Mouse (Mus musculus) heart, embryonic 14.5 days (tissue): ENCODE results near the gene Jam3. TPM values are rescaled to one million over a fixed set of nuclear protein-coding genes. Genes with fewer than 3 reads are reported as not detected.
A peak's percentile ranks its signal among the peaks of the same experiment; 100 is the strongest.

Source experiments
- ATAC-seq: fragments of 200-750 bp; cut with Nextera tagmentation; 2 replicates; pipeline ENCODE4 v1.8.0; 2017; ENCODE audit warnings: low read depth, moderate TSS enrichment; ENCODE audit not compliant: insufficient number of reproducible peaks, insufficient read depth, low FRiP score
- H3K27ac ChIP-seq, 2 experiments: fragments of 200-500 bp in 1 of 2; fragments of 300-500 bp in 1 of 2; sonication (generic) in 1 of 2; replicated peaks in 1 of 2; 2 replicates each; pipeline ENCODE4 v1.5.1; 2012 to 2014; ENCODE audit warnings: low read depth in 2 of 2, low read length in 2 of 2, control low read depth in 1 of 2, mild to moderate bottlenecking in 1 of 2, mixed read lengths in 1 of 2; ENCODE audit not compliant: control insufficient read depth in 1 of 2, insufficient read depth in 1 of 2
- H3K27me3 ChIP-seq: fragments of 300-500 bp; sonication (generic); 2 replicates; pipeline ENCODE4 v1.6.1; 2014; ENCODE audit warnings: mild to moderate bottlenecking, low read length, control low read depth; ENCODE audit not compliant: control insufficient read depth, insufficient read depth
- H3K36me3 ChIP-seq: fragments of 300-500 bp; sonication (generic); 2 replicates; pipeline ENCODE4 v1.6.1; 2014; ENCODE audit warnings: mild to moderate bottlenecking, control low read depth, low read length, mixed read lengths; ENCODE audit not compliant: control insufficient read depth, insufficient read depth
- H3K4me1 ChIP-seq, 2 experiments: fragments of 200-500 bp in 1 of 2; fragments of 300-500 bp in 1 of 2; sonication (generic) in 1 of 2; 2 replicates each; pipeline ENCODE4 v1.6.1; 2012 to 2014; ENCODE audit warnings: low read length in 2 of 2, control low read depth in 1 of 2, mixed read lengths in 1 of 2; ENCODE audit not compliant: control insufficient read depth in 2 of 2, insufficient read depth in 2 of 2
- H3K4me2 ChIP-seq: fragments of 300-500 bp; sonication (generic); 2 replicates; pipeline ENCODE4 v1.6.1; 2014; ENCODE audit warnings: mild to moderate bottlenecking, low read length
- H3K4me3 ChIP-seq, 2 experiments: fragments of 200-500 bp in 1 of 2; fragments of 300-500 bp in 1 of 2; sonication (generic) in 1 of 2; 2 replicates each; pipeline ENCODE4 v1.5.1; 2012 to 2014; ENCODE audit warnings: low read length in 2 of 2, mild to moderate bottlenecking in 2 of 2, control low read depth in 1 of 2, low read depth in 1 of 2, moderate library complexity in 1 of 2; ENCODE audit not compliant: control insufficient read depth in 1 of 2, insufficient read depth in 1 of 2
- H3K9ac ChIP-seq: fragments of 300-500 bp; sonication (generic); 2 replicates; pipeline ENCODE4 v1.6.1; 2014; ENCODE audit warnings: mild to moderate bottlenecking, low read length
- H3K9me3 ChIP-seq: fragments of 300-500 bp; sonication (generic); 2 replicates; pipeline ENCODE4 v1.6.1; 2016; ENCODE audit warnings: low read length, control low read depth; ENCODE audit not compliant: control insufficient read depth
- WGBS: fragments of 180-500 bp; shearing (Covaris S2); extraction: QIAGEN DNeasy Blood & Tissue Kit; methylation state at CpG from one replicate; pipeline ENCODE4 v1.1.7; 2014; 5-methylcytosine and 5-hydroxymethylcytosine counted together
- polyA plus RNA-seq: library from polyadenylated mRNA; unstranded; fragments of >200 nt; fragmentation: Nextera tagmentation; extraction: Ambion mirVana; gene quantifications from 2 replicates; pipeline ENCODE4 v1.2.1, GENCODE M21; 2014

The Jam3 gene
- polyA plus RNA-seq, 1 experiment from 2014 or later: 40.9 TPM

- Histone ChIP-seq H3K4me3 (peak overlapping the region in 1 of 2 experiments; percentile 6; a peak in 1 of 4 replicates), H3K4me1 (peaks cover 18 to 33% of the 10 kb centered on the region in 2 experiments), H3K36me3 (no peaks in the 10 kb centered on the region), H3K27me3 (no peaks in the 10 kb centered on the region), H3K9me3 (no peaks in the 10 kb centered on the region), H3K27ac (no peak overlapping the region), H3K4me2 (peak overlapping the region; percentile 53), H3K9ac (no peak overlapping the region; the same call in 1 of the 2 replicates)
- peak; percentile 21; the same call in 1 of the 2 replicates for ATAC-seq
- WGBS: 29% methylated on average over 18 of the region's 18 CpGs
Observed at GRCm38 (mm10) chr9:27148631-27149471, 6.4 kb downstream of the Jam3 start.

DNA sequence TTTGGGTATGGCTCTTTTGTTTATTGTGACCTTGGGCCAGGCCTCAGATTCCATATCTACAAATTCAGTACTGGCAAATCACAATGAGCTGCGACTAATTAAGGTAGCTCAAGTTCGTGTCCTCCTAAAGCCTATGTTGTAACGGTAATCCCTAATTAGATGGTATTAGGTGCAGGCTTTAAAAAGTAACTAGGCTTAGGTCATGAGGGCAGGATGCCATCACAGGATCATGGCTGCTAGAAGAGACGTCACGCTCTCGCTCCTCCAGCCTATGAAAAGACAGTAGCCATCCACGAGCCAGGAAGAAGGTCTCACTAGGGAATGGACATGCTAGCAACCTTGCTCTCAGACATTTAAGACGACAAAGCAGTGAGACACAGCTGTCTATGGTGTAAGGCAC is 7.3 kb downstream of the Jam3 start:
- WGBS: 70% methylated on average over 8 of the region's 8 CpGs
- Histone ChIP-seq H3K4me1 (peaks cover 18 to 33% of the 10 kb centered on the region in 2 experiments), H3K27ac (no peak overlapping the region), H3K4me2 (no peak overlapping the region), H3K9me3 (no peaks in the 10 kb centered on the region), H3K9ac (no peak overlapping the region), H3K27me3 (no peaks in the 10 kb centered on the region), H3K36me3 (no peaks in the 10 kb centered on the region), H3K4me3 (no peak overlapping the region)
- no peak for ATAC-seq

GRCm38 (mm10) chr9:27146826-27147225 is 8.4 kb downstream of the Jam3 start:
- Histone ChIP-seq H3K9me3 (no peaks in the 10 kb centered on the region), H3K4me2 (no peak overlapping the region), H3K27ac (no peak overlapping the region), H3K9ac (no peak overlapping the region), H3K4me1 (peaks cover 18 to 33% of the 10 kb centered on the region in 2 experiments), H3K27me3 (no peaks in the 10 kb centered on the region), H3K4me3 (no peak overlapping the region), H3K36me3 (peaks cover 6% of the 10 kb centered on the region; the same call in 1 of the 2 replicates)
- 83% methylated on average over 2 of the region's 2 CpGs for WGBS
- no peak for ATAC-seq

DNA sequence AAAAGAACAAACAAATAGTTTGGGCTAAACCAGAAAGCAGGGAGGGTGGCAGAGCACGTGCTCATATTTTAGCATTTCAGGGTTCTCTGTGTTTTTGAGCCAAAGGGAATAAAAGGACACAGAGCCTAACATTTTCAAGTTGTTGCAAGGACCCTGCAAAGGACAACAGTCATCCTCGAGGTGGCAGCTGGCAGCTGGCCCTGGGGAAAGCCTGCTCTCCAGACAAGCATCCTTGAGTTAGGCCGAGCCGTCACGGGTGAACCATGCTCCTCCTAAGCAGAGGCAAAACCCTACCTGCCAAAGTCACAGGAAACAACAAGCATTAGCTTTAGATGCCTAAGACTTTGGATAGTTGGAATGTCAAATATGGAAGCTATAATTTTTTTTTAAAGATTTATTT is 10.2 kb downstream of the Jam3 start:
- H3K27ac ChIP-seq: no peak overlapping the region
- no peak overlapping the region for H3K9ac ChIP-seq
- H3K4me2 ChIP-seq: no peak overlapping the region
- peaks cover 6% of the 10 kb centered on the region; the same call in 1 of the 2 replicates for H3K36me3 ChIP-seq
- no peaks in the 10 kb centered on the region for H3K9me3 ChIP-seq
- H3K4me1 ChIP-seq: peaks cover 23 to 46% of the 10 kb centered on the region in 2 experiments
- H3K27me3 ChIP-seq: no peaks in the 10 kb centered on the region
- no peak for ATAC-seq
- 65% methylated on average over 5 of the region's 5 CpGs for WGBS
- no peak overlapping the region for H3K4me3 ChIP-seq

GRCm38 (mm10) chr9:27144271-27144840 is 10.9 kb downstream of the Jam3 start:
- Histone ChIP-seq H3K9ac (no peak overlapping the region), H3K4me1 (peaks cover 22 to 40% of the 10 kb centered on the region in 2 experiments), H3K27ac (0 out of 4 replicates have a peak overlapping the region, but pooled peaks of 1 of the 2 experiments have one; percentile 4), H3K27me3 (no peaks in the 10 kb centered on the region), H3K36me3 (peaks cover 6% of the 10 kb centered on the region; the same call in 1 of the 2 replicates), H3K4me3 (no peak overlapping the region), H3K9me3 (no peaks in the 10 kb centered on the region), H3K4me2 (no peak overlapping the region)
- no peak for ATAC-seq
- WGBS: 48% methylated on average over 4 of the region's 4 CpGs

DNA sequence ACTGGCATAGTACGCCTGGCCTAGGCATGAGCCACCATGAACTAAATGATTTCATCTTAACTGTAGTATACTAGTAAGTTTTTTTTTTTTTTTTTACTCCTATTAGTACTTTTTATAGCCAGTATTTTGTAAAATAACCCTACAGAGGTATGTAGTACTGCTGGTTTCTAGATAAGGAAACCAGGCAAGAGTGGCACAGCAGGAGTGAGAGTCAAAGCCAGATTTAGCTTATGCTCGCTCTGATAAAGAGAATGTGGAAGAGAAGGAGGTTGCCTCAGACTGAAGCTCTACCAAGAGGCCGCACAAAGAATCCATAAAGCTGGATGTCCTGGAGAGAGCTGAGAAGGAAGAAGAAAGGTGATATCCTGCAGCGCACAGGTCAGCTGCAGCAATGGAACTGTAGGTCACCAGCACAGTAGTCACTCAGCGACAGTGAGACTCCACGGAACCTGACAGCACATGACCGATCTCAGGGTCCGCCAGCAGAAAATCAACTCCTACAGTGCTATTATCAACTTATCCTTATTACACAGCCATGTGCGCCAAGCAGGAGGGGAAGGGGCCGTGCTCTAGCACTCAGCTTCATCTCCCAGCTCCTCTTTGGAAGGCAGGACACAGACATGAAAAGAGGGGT is 14.7 kb downstream of the Jam3 start:
- H3K27me3 ChIP-seq: no peaks in the 10 kb centered on the region
- H3K27ac ChIP-seq: peak overlapping the region; percentile 86 to 93
- H3K4me3 ChIP-seq: no peak overlapping the region
- no peaks in the 10 kb centered on the region for H3K9me3 ChIP-seq
- peaks cover 8 to 29% of the 10 kb centered on the region in 2 experiments for H3K4me1 ChIP-seq
- ATAC-seq: peak; percentile 46; the same call in 1 of the 2 replicates
- H3K9ac ChIP-seq: no peak overlapping the region
- H3K36me3 ChIP-seq: peaks cover 6% of the 10 kb centered on the region; the same call in 1 of the 2 replicates
- WGBS: 65% methylated on average over 10 of the region's 10 CpGs
- peak overlapping the region; percentile 29 for H3K4me2 ChIP-seq

DNA sequence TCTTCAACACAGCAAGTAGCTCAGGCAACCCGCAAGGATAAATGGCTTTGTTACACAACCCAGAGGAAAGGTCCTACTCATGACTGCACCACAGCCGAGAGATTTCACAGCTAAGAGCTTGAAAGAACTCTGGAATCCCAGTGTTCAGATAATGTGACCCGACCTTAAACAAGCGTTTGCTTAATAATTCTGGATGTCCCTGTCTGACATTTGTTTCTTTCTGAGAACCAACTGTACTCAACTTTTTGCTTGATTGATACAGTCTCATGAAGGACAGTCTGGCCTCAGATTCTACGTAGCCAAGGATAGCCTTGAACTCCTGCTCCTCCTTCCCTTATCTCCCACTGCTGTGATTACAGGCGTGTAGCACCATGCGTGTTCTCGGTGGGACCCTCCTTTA is 18.6 kb downstream of the Jam3 start:
- WGBS: 56% methylated on average over 8 of the region's 8 CpGs
- Histone ChIP-seq H3K4me1 (peaks cover 6 to 20% of the 10 kb centered on the region in 2 experiments), H3K4me2 (no peak overlapping the region), H3K27me3 (no peaks in the 10 kb centered on the region), H3K4me3 (no peak overlapping the region), H3K27ac (no peak overlapping the region), H3K36me3 (no peaks in the 10 kb centered on the region; the same call in 1 of the 2 replicates), H3K9ac (no peak overlapping the region), H3K9me3 (no peaks in the 10 kb centered on the region)
- no peak for ATAC-seq
